Mouse (Mus musculus) liver, embryonic 14.5 days (tissue): ENCODE results near the gene Trpv2. TPM values are rescaled to one million over a fixed set of nuclear protein-coding genes. Genes with fewer than 3 reads are reported as not detected.

Experiments
- ATAC-seq: fragments of 200-750 bp; cut with Nextera tagmentation; 2 replicates; pipeline ENCODE4 v1.8.0; 2017; ENCODE audit warnings: moderate number of reproducible peaks, mild to moderate bottlenecking, moderate library complexity; ENCODE audit not compliant: insufficient read depth
- DNase-seq, 3 experiments: peaks; one replicate each; pipeline ENCODE4 v3.0.0-alpha.2; 2012 to 2013; ENCODE audit warnings: low read depth in 3 of 3, low spot score in 3 of 3
- H3K27ac ChIP-seq: fragments of 300-500 bp; sonication (generic); 2 replicates; pipeline ENCODE4 v1.5.1; 2014; ENCODE audit warnings: moderate library complexity, mild to moderate bottlenecking, control low read depth, inconsistent platforms
- H3K27me3 ChIP-seq: fragments of 300-500 bp; sonication (generic); 2 replicates; pipeline ENCODE4 v1.6.1; 2014; ENCODE audit warnings: mild to moderate bottlenecking, low read length, moderate library complexity; ENCODE audit not compliant: control insufficient read depth, insufficient read depth
- H3K36me3 ChIP-seq: fragments of 300-500 bp; sonication (generic); replicated peaks from 2 replicates; pipeline ENCODE4 v1.6.1; 2014; ENCODE audit warnings: low read depth; ENCODE audit not compliant: control insufficient read depth, insufficient read depth
- H3K4me1 ChIP-seq, 2 experiments: fragments of 200-500 bp in 1 of 2; fragments of 300-500 bp in 1 of 2; sonication (generic) in 1 of 2; replicated peaks; 2 replicates each; pipeline ENCODE4 v1.6.1; 2012 to 2014; ENCODE audit warnings: antibody characterized with exemption in 1 of 2, inconsistent platforms in 1 of 2, low read length in 1 of 2; ENCODE audit not compliant: control insufficient read depth in 2 of 2, insufficient read depth in 2 of 2
- H3K4me2 ChIP-seq: fragments of 300-500 bp; sonication (generic); 2 replicates; pipeline ENCODE4 v1.6.1; 2014; ENCODE audit warnings: low read depth, mild to moderate bottlenecking, control low read depth, moderate library complexity
- H3K4me3 ChIP-seq, 2 experiments: fragments of 200-500 bp in 1 of 2; fragments of 300-500 bp in 1 of 2; sonication (generic) in 1 of 2; 2 replicates each; pipeline ENCODE4 v1.5.1; 2012 to 2014; ENCODE audit warnings: low read depth in 2 of 2, low read length in 2 of 2, mild to moderate bottlenecking in 2 of 2, control low read depth in 1 of 2, inconsistent platforms in 1 of 2, moderate library complexity in 1 of 2; ENCODE audit not compliant: insufficient read depth in 1 of 2
- H3K9ac ChIP-seq: fragments of 300-500 bp; sonication (generic); replicated peaks from 2 replicates; pipeline ENCODE4 v1.6.1; 2014; ENCODE audit warnings: mild to moderate bottlenecking, control low read depth, moderate library complexity
- H3K9me3 ChIP-seq: fragments of 300-500 bp; sonication (generic); 2 replicates; pipeline ENCODE4 v1.6.1; 2016; ENCODE audit warnings: low read length, mixed read lengths; ENCODE audit not compliant: control insufficient read depth
- CTCF ChIP-seq: IDR thresholded peaks from 2 replicates; pipeline ENCODE4 v1.5.1; 2016; ENCODE audit warnings: antibody characterized with exemption, low read depth, control low read depth
- EP300 ChIP-seq: IDR thresholded peaks from 2 replicates; pipeline ENCODE4 v1.6.1; 2016; ENCODE audit warnings: antibody characterized with exemption, low read depth
- WGBS: fragments of 180-500 bp; shearing (Covaris S2); extraction: QIAGEN DNeasy Blood & Tissue Kit; methylation state at CpG from one replicate; pipeline ENCODE4 v1.1.7; 2014; ENCODE audit not compliant: insufficient replicate concordance; 5-methylcytosine and 5-hydroxymethylcytosine counted together
- polyA plus RNA-seq, 2 experiments: library from polyadenylated mRNA; depleted of rRNA in 1 of 2; stranded (reverse) in 1 of 2; unstranded in 1 of 2; fragments of >200 nt; fragmentation: Nextera tagmentation in 1 of 2; extraction: Ambion mirVana in 1 of 2; gene quantifications; 2 replicates each; pipeline versions ENCODE4 v1.2.1 to v1.2.3; 2012 to 2014

The Trpv2 gene
- polyA plus RNA-seq, 2 experiments = 3.5 to 4.6 TPM

DNA sequence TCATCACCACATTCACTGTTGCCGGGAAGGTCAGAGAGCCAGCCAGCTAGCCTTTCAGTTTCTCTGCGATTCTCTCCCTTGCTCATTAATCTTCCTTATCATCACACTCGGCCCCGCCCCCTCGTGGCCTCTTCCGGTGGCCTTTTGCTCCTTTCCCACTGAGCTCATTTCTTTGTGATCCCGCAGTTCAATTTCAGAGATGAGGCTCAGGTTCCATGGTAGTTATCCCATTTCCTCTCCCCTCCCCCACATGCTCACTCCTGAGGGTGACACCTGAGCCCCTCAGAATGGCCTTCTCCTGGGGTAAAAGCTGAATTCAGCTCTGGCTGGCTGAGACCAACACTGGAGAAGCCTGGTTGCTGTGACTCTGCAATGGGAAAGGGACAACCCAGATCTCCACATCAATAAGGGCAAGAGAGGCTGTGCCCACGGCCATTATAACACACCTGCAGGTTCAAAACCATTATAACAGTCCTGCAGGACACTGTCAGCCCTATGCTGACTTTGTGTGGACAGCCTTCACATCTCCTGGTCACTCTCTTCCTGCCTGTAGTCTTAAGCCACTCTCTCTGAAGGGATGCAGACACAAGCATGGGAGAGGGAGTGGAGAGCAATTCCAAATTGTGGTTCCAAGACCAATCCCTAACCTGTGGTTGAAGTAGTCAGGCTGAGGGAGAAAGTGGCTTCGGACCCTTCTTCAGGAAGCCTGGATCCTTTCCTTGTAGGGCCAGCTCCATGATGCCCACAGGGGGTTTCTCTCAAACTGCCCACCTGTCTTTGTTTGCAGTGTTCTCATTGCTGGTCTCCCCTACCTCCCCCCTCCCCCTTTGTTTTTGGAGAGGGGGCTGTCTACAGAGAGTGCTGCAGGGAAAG lies 55.3 kb downstream of the Trpv2 start:
- no peaks in the 10 kb centered on the region for H3K27me3 ChIP-seq
- H3K9ac ChIP-seq = no peak overlapping the region; the same call in 1 of the 2 replicates
- DNase-seq (no peak), ATAC-seq (no peak)
- no peak overlapping the region for H3K27ac ChIP-seq
- 5% methylated on average over 9 of the region's 9 CpGs for WGBS
- no peak for TF ChIP-seq EP300
- TF ChIP-seq CTCF = peak; percentile 31; the same call in 1 of the 2 replicates
- H3K36me3 ChIP-seq = no peaks in the 10 kb centered on the region
- no peak overlapping the region for H3K4me3 ChIP-seq
- H3K4me2 ChIP-seq = peak overlapping the region; percentile 56
- H3K9me3 ChIP-seq = no peaks in the 10 kb centered on the region
- peaks cover 10 to 23% of the 10 kb centered on the region in 2 experiments for H3K4me1 ChIP-seq

DNA sequence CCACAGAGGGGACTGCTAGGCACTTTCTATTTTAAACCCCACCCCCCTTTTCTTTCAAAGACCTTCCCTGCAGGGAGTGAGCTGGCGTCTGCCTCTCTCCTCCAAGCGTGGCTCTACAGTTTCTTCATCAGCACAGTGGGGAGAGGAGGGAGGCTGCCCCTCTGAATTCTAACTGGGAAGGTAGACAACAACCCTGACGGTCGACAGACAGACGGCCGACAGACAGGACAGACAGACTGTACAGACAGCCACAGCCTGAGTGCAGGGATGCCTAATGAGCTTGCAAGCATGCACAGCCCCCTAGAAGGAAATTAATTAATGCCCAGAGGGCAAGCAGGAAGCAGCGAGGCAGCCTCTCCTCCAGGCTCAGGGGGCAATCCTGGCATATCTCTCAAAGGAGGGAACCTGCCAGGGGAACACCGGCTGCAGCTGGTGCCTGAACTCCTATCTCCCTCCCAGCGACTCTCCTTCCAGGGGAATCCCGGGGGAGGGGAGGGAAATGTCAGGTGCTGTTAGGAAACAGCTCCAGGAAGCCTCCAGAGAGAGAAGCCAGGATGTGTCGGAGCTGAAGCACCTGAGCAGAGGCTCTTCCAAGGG lies 56.0 kb downstream of the Trpv2 start:
- Histone ChIP-seq H3K27ac (no peak overlapping the region), H3K9ac (no peak overlapping the region), H3K36me3 (no peaks in the 10 kb centered on the region), H3K27me3 (no peaks in the 10 kb centered on the region), H3K9me3 (no peaks in the 10 kb centered on the region), H3K4me3 (no peak overlapping the region), H3K4me1 (peaks cover 4 to 18% of the 10 kb centered on the region in 2 experiments), H3K4me2 (peak overlapping the region; percentile 3; the same call in 1 of the 2 replicates)
- WGBS = 16% methylated on average over 11 of the region's 11 CpGs
- DNase-seq (no peak), ATAC-seq (no peak)
- no peak for TF ChIP-seq EP300

DNA sequence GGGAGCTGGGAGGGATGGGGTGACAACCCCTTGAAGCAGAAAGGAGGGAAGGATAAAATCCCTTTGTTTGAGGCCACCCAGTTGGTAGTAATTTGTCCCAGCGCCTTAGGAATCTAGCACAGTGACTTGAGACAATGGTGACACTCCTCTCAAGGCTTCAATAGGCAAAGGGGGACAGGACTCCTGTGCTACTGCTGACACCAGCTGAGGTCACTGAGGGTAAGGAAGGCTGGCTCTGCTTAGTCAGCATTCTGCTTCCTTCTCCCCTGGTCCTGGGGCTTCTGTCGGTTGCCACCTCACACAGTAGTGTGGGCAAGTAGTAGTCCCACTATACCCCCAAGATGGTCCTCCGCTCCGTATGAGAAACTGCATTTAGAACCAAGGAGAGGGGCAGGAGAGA lies 56.9 kb downstream of the Trpv2 start:
- no peak overlapping the region for H3K4me3 ChIP-seq
- H3K27me3 ChIP-seq = no peaks in the 10 kb centered on the region
- ATAC-seq (no peak), DNase-seq (no peak)
- no peaks in the 10 kb centered on the region for H3K9me3 ChIP-seq
- no peak overlapping the region for H3K27ac ChIP-seq
- TF ChIP-seq CTCF (no peak), EP300 (no peak)
- H3K36me3 ChIP-seq = no peaks in the 10 kb centered on the region
- no peak overlapping the region for H3K4me2 ChIP-seq
- no peak overlapping the region for H3K9ac ChIP-seq
- 47% methylated on average over 4 of the region's 4 CpGs for WGBS
- H3K4me1 ChIP-seq = peaks cover 4 to 18% of the 10 kb centered on the region in 2 experiments

DNA sequence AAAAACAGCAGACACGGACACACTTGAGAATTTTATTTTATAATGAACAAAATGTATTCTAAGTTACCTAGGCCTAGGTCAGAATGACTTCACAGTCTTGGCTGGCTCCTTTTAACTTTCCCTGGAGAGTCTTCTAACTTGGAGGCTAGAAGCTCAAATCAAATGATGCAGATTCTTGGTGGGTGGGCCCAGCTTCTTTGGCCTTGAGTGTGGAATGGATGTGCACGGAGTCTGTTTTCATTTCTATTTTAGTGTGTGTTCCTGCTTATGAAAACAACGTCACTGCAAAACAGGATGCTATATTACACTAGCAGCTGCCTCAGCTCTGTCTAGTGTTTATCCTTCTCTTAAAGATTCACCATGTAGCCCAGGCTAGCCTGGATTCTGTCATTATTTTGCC lies 61.1 kb downstream of the Trpv2 start:
- WGBS = 63% methylated on average over 3 of the region's 3 CpGs
- Histone ChIP-seq H3K4me3 (no peak overlapping the region), H3K36me3 (no peaks in the 10 kb centered on the region), H3K4me2 (no peak overlapping the region), H3K27me3 (no peaks in the 10 kb centered on the region), H3K9ac (no peak overlapping the region), H3K27ac (no peak overlapping the region), H3K4me1 (peaks cover 0 to 2% of the 10 kb centered on the region in 2 experiments; a peak in 2 of 4 replicates), H3K9me3 (no peaks in the 10 kb centered on the region)
- ATAC-seq (no peak), DNase-seq (no peak)
- TF ChIP-seq EP300 (no peak), CTCF (no peak)

DNA sequence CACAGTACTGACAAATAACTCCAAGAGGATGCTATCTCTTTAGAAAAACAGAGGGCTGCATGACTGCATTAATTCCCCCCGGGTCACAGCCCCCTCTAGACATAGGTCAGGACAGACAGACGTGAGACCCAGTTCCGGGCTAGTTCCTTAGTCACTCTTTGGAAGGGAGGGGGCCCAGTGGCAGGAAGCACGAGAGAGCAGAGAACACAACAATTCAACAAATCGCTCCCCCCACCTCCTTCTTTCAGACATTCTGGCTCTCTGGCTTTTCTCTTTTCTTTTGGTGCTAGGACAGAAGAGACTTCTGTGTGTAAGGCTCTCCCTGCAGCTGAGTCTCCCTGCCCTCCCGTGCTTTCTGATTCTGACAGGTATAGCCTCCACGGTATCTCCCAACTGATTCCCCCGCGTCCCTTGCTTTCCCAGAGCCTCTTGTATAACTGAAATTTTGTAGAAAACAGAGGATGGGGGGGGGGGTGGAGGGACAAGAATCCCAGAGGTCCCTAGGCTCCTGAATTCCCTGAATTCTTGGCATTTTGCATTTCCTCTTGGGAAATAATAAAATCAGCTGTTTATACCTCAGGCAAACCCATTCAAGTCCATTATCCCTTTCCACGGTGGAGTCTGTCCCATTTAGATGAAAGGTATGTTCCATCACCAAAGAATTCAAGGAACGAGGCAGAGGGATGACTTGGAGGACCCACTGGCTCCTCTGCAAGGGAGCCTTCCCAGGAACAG lies 62.0 kb downstream of the Trpv2 start:
- 47% methylated on average over 11 of the region's 11 CpGs for WGBS
- no peaks in the 10 kb centered on the region; a peak in 1 of 4 replicates for H3K4me1 ChIP-seq
- DNase-seq (no peak), ATAC-seq (no peak)
- TF ChIP-seq EP300 = no peak
- no peak for TF ChIP-seq CTCF
- H3K36me3 ChIP-seq = no peaks in the 10 kb centered on the region
- no peak overlapping the region for H3K9ac ChIP-seq
- no peak overlapping the region for H3K4me3 ChIP-seq
- H3K27me3 ChIP-seq = no peaks in the 10 kb centered on the region
- H3K9me3 ChIP-seq = no peaks in the 10 kb centered on the region
- H3K4me2 ChIP-seq = no peak overlapping the region
- H3K27ac ChIP-seq = no peak overlapping the region
